11 mouse cellular contexts compared by ENCODE assay signal in genomic region chr9:8226415-8226814, GRCm38 (mm10).
A peak's percentile ranks its signal among the peaks of the same experiment; 100 is the strongest.
DNase-seq lines count a peak whose midpoint lies in the region; ATAC-seq and TF ChIP-seq lines count a peak whose summit lies in the region.
"Had no signal": no experiment of that assay in that cellular context is flagged by ENCODE, and none has a peak within 500 bp of the region (broad histone marks: within the 10 kb centered on the region; RNA-seq: fewer than 3 reads in every experiment).

No protein-coding gene starts in this region.

- H3K27me3 ChIP-seq in cerebellum, adult 2 months (ENCODE audit: control insufficient read depth, insufficient read depth, low read length), result no peaks in the 10 kb centered on the region
- H3K27me3 ChIP-seq: limb, embryonic 15.5 days had no signal

- DNase-seq in cerebellum, adult 2 months, result no peak
- peak; percentile 46 for DNase-seq in layer of hippocampus, adult 9-10 months (ENCODE audit: low spot score)
- DNase-seq in layer of hippocampus, postnatal 36 days, result no peak
- peak; percentile 22 for DNase-seq in brain, embryonic 18.5 days (ENCODE audit: low read depth, low spot score)
- DNase-seq in mesoderm, embryonic 11.5 days (ENCODE audit: low read depth, low spot score), result peak; percentile 34
- no peak for DNase-seq in frontal cortex, postnatal 10 days (ENCODE audit: low spot score in 2 of 2)
- DNase-seq: adrenal gland, postnatal 36 days; thymus, postnatal 25 days had no signal

- no peak overlapping the region for H3K4me3 ChIP-seq in cerebellum, adult 2 months (replicated peaks; ENCODE audit: insufficient read depth, low read depth, low read length)
- H3K4me3 ChIP-seq: limb, embryonic 15.5 days had no signal

- ATAC-seq in cerebellum, adult (ENCODE audit: insufficient number of reproducible peaks, low FRiP score, low TSS enrichment), result no peak
- no peak for ATAC-seq in megakaryocyte-erythroid progenitor cell, adult 5-6 weeks (replicated peaks; ENCODE audit: low FRiP score, low TSS enrichment, poor library complexity, severe bottlenecking)

- WGBS in cerebellum, adult 2 months, result 27% methylated on average over 1 of the region's 1 CpGs

- TF ChIP-seq POLR2A in cerebellum, adult 2 months (IDR thresholded peaks at IDR 0.05; ENCODE audit: borderline replicate concordance, insufficient read depth, low read length), result no peak

- TF ChIP-seq CTCF in cerebellum, adult 2 months (IDR thresholded peaks at IDR 0.05; ENCODE audit: borderline replicate concordance, insufficient read depth, low read depth, low read length), result peak; percentile 35; the same call in 1 of the 2 replicates

- no peaks in the 10 kb centered on the region for H3K4me1 ChIP-seq in cerebellum, adult 2 months (ENCODE audit: control insufficient read depth, insufficient read depth, low read length)
- H3K4me1 ChIP-seq: limb, embryonic 15.5 days had no signal

- H3K27ac ChIP-seq in cerebellum, adult 2 months (ENCODE audit: insufficient read depth, low read length), result no peak overlapping the region
- H3K27ac ChIP-seq: limb, embryonic 15.5 days had no signal

Comparison
In these comparisons a context has a peak if more than half of its experiments do, and no peak if none do; other contexts are left out.
1. DNase-seq: peak in layer of hippocampus, adult 9-10 months (single experiment), brain, embryonic 18.5 days (single experiment) and mesoderm, embryonic 11.5 days (single experiment); none in cerebellum, adult 2 months (0 of 2), layer of hippocampus, postnatal 36 days (0 of 2) and frontal cortex, postnatal 10 days (0 of 2).